Mouse (Mus musculus): ENCODE results near the gene Riox2.

DNA sequence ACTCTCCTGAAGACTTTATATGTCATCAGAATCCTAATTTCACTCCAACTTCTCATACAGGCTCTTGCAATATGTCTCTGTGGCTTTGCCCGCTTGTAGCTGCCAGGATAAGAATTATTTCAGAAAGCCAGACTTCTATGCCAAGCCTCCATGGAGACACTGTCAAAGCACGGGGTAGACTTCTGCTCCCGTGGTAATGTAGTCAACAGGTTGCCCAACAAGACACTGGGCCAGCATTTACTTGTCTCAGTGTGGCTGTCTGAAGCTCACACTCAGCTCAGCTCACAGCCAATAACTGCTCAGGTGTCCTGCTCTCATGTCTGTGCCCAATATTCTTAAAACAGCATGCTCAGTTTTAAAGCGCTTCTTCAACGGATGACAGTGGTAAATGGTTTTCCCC lies 43.6 kb downstream of the Riox2 start:
- TF ChIP-seq CTCF (IDR thresholded peaks at IDR 0.05; ENCODE audit: borderline replicate concordance, insufficient read depth, low read depth, low read length) (no peak), POLR2A (IDR thresholded peaks at IDR 0.05; ENCODE audit: borderline replicate concordance, insufficient read depth, low read length) (no peak)

Measured in cerebellum, adult 2 months (tissue).